Mouse (Mus musculus) stomach, embryonic 16.5 days (tissue): ENCODE results near the gene Car9. TPM values are rescaled to one million over a fixed set of nuclear protein-coding genes. Genes with fewer than 3 reads are reported as not detected.

Experiments
- ATAC-seq: fragments of 200-750 bp; cut with Nextera tagmentation; 2 replicates; pipeline ENCODE4 v1.8.0; 2017; ENCODE audit warnings: moderate number of reproducible peaks, moderate TSS enrichment; ENCODE audit not compliant: insufficient read depth, low FRiP score
- H3K27ac ChIP-seq: fragments of 300-500 bp; sonication (generic); 2 replicates; pipeline ENCODE4 v1.5.1; 2014; ENCODE audit warnings: low read length
- H3K27me3 ChIP-seq: fragments of 300-500 bp; sonication (generic); 2 replicates; pipeline ENCODE4 v1.6.1; 2014; ENCODE audit warnings: low read length, control low read depth, mixed read lengths; ENCODE audit not compliant: control insufficient read depth, insufficient read depth
- H3K36me3 ChIP-seq: fragments of 300-500 bp; sonication (generic); 2 replicates; pipeline ENCODE4 v1.6.1; 2014; ENCODE audit warnings: low read length; ENCODE audit not compliant: control insufficient read depth, insufficient read depth
- H3K4me1 ChIP-seq: fragments of 300-500 bp; sonication (generic); 2 replicates; pipeline ENCODE4 v1.6.1; 2014; ENCODE audit warnings: low read length, control low read depth, mixed read lengths; ENCODE audit not compliant: control insufficient read depth, insufficient read depth
- H3K4me2 ChIP-seq: fragments of 300-500 bp; sonication (generic); 2 replicates; pipeline ENCODE4 v1.6.1; 2014; ENCODE audit warnings: low read depth, low read length, mixed read lengths
- H3K4me3 ChIP-seq: fragments of 300-500 bp; sonication (generic); replicated peaks from 2 replicates; pipeline ENCODE4 v1.5.1; 2014; ENCODE audit warnings: mild to moderate bottlenecking, low read length
- H3K9ac ChIP-seq: fragments of 300-500 bp; sonication (generic); 2 replicates; pipeline ENCODE4 v1.6.1; 2014; ENCODE audit warnings: low read length
- H3K9me3 ChIP-seq: fragments of 300-500 bp; sonication (generic); replicated peaks from 2 replicates; pipeline ENCODE4 v1.6.1; 2016; ENCODE audit warnings: low read length, control low read depth; ENCODE audit not compliant: control insufficient read depth
- WGBS: fragments of 180-500 bp; shearing (Covaris S2); extraction: QIAGEN DNeasy Blood & Tissue Kit; methylation state at CpG from one replicate; pipeline ENCODE4 v1.1.7; 2014; 5-methylcytosine and 5-hydroxymethylcytosine counted together
- polyA plus RNA-seq: library from polyadenylated mRNA; unstranded; fragments of >200 nt; fragmentation: Nextera tagmentation; extraction: Ambion mirVana; gene quantifications from 2 replicates; pipeline ENCODE4 v1.2.1, GENCODE M21; 2015

Car9 gene
- polyA plus RNA-seq, 1 experiment from 2014 or later = 22.3 TPM

GRCm38 (mm10) chr4:43511675-43512454 is 5.1 kb downstream of the Car9 start:
- Histone ChIP-seq H3K4me1 (peaks cover 21% of the 10 kb centered on the region), H3K9ac (no peak overlapping the region), H3K9me3 (no peaks in the 10 kb centered on the region), H3K4me3 (no peak overlapping the region), H3K27ac (no peak overlapping the region), H3K27me3 (no peaks in the 10 kb centered on the region), H3K4me2 (no peak overlapping the region), H3K36me3 (no peaks in the 10 kb centered on the region)
- no peak for ATAC-seq
- WGBS = 70% methylated on average over 19 of the region's 19 CpGs

- Histone ChIP-seq H3K4me3 (no peak overlapping the region), H3K27ac (no peak overlapping the region)
- WGBS = 66% methylated on average over 7 of the region's 7 CpGs
Observed at GRCm38 (mm10) chr4:43512653-43513052, 5.9 kb downstream of the Car9 start.

GRCm38 (mm10) chr4:43513300-43513699 is 6.5 kb downstream of the Car9 start:
- peaks cover 14% of the 10 kb centered on the region for H3K4me1 ChIP-seq
- no peak for ATAC-seq
- H3K27ac ChIP-seq = 0 out of 2 replicates have a peak overlapping the region, but pooled peaks have one; percentile 23
- H3K4me2 ChIP-seq = no peak overlapping the region
- H3K27me3 ChIP-seq = no peaks in the 10 kb centered on the region
- no peak overlapping the region for H3K4me3 ChIP-seq
- WGBS = 89% methylated on average over 4 of the region's 4 CpGs
- H3K9me3 ChIP-seq = no peaks in the 10 kb centered on the region
- no peaks in the 10 kb centered on the region for H3K36me3 ChIP-seq
- no peak overlapping the region for H3K9ac ChIP-seq

More at GRCm38 (mm10) chr4:43512653-43513052, 5.9 kb downstream of the Car9 start:
- no peaks in the 10 kb centered on the region for H3K36me3 ChIP-seq
- peaks cover 20% of the 10 kb centered on the region for H3K4me1 ChIP-seq
- no peak for ATAC-seq
- no peaks in the 10 kb centered on the region for H3K9me3 ChIP-seq
- H3K9ac ChIP-seq = no peak overlapping the region
- H3K4me2 ChIP-seq = no peak overlapping the region
- H3K27me3 ChIP-seq = no peaks in the 10 kb centered on the region

- Histone ChIP-seq H3K4me1 (peaks cover 12% of the 10 kb centered on the region), H3K27ac (no peak overlapping the region), H3K36me3 (no peaks in the 10 kb centered on the region), H3K9me3 (no peaks in the 10 kb centered on the region), H3K9ac (no peak overlapping the region), H3K4me2 (no peak overlapping the region), H3K4me3 (no peak overlapping the region), H3K27me3 (no peaks in the 10 kb centered on the region)
- ATAC-seq = no peak
- 68% methylated on average over 4 of the region's 4 CpGs for WGBS
Observed at GRCm38 (mm10) chr4:43513791-43514190, 7.0 kb downstream of the Car9 start.

DNA sequence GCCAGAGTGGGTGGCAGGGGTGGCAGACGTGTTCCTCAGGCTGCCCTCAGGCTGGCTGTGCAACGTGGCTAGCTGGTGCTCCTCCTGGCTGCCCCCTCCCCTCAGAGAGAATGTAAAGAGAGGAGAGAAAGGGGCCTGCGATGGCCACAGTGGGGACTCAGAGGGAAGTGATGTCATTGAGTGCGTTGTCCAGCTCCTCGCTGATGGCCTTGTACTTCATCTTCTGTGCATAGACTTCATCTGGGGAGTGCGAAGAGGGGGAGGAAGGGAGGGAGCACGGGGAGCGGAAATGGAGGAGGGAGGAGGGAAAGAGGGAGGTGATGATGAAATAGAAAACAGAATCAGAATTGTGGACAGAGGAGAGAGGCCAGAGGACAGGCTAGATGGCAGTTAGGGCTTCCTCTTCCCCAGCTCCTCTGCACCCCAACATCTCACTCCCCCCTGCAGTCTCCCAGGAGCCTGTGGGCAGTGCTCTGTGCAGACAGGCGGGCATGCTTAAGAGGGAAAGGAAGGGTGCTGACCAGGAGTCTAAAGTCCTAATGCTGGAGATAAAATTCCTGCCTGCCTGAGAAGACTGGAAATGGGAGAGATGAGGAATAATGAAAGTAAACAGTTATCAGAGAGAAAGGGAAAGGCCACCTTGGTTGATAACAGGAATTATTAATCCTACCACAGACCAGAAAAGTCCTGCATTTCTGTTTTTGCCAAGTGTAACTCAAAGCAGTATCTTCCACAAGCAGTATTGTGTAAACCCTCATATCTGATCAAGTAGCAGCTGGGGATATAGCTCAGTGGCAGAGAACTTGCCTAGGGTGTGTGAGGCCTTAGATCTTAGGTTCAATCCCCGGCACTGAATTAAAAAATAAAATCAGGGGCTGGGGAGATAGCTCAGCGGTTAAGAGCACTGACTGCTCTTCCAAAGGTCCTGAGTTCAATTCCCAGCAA is 9.3 kb downstream of the Car9 start:
- WGBS = 63% methylated on average over 11 of the region's 11 CpGs

DNA sequence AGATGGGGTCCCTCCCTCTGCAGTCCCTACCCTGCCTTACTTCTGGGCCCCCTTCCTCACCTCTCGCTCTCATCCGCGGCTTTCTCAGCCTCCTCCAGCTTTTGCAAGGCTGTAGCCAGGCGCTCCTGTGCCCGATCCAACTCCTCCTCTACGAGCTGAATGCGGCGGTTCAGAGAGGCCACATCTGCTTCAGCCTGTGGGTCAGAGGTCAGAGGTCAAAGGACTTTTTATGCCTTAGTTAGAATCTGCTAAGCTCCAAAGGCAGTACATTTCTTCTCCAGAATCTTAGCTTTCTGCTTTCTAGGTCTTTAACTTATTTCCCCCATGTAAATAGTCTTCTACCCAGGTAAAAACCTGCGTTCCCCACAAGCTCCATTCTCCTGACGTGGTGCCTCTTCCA is 12.8 kb downstream of the Car9 start:
- 36% methylated on average over 10 of the region's 10 CpGs for WGBS
- H3K9ac ChIP-seq = peak overlapping the region; percentile 60
- no peak for ATAC-seq

More for the DNA sequence above, 9.3 kb downstream of the Car9 start:
- ATAC-seq = no peak
- no peaks in the 10 kb centered on the region for H3K9me3 ChIP-seq
- no peak overlapping the region for H3K4me3 ChIP-seq
- no peak overlapping the region for H3K4me2 ChIP-seq
- H3K9ac ChIP-seq = no peak overlapping the region
- H3K4me1 ChIP-seq = peaks cover 21% of the 10 kb centered on the region
- no peak overlapping the region for H3K27ac ChIP-seq
- no peaks in the 10 kb centered on the region for H3K27me3 ChIP-seq
- no peaks in the 10 kb centered on the region for H3K36me3 ChIP-seq

GRCm38 (mm10) chr4:43519956-43520355 is 13.2 kb downstream of the Car9 start:
- peak overlapping the region; percentile 60; the same call in 1 of the 2 replicates for H3K9ac ChIP-seq
- peak overlapping the region; percentile 12; the same call in 1 of the 2 replicates for H3K27ac ChIP-seq
- no peaks in the 10 kb centered on the region for H3K36me3 ChIP-seq
- H3K9me3 ChIP-seq = no peaks in the 10 kb centered on the region
- no peak for ATAC-seq
- peak overlapping the region; percentile 53 for H3K4me3 ChIP-seq
- 15% methylated on average over 6 of the region's 6 CpGs for WGBS
- H3K27me3 ChIP-seq = no peaks in the 10 kb centered on the region
- H3K4me1 ChIP-seq = peaks cover 28% of the 10 kb centered on the region
- H3K4me2 ChIP-seq = peak overlapping the region; percentile 77

More for the DNA sequence above, 12.8 kb downstream of the Car9 start:
- peak overlapping the region; percentile 77 for H3K4me2 ChIP-seq
- H3K27ac ChIP-seq = no peak overlapping the region
- H3K4me3 ChIP-seq = peak overlapping the region; percentile 53
- no peaks in the 10 kb centered on the region for H3K27me3 ChIP-seq
- H3K36me3 ChIP-seq = no peaks in the 10 kb centered on the region
- peaks cover 29% of the 10 kb centered on the region for H3K4me1 ChIP-seq
- H3K9me3 ChIP-seq = no peaks in the 10 kb centered on the region

DNA sequence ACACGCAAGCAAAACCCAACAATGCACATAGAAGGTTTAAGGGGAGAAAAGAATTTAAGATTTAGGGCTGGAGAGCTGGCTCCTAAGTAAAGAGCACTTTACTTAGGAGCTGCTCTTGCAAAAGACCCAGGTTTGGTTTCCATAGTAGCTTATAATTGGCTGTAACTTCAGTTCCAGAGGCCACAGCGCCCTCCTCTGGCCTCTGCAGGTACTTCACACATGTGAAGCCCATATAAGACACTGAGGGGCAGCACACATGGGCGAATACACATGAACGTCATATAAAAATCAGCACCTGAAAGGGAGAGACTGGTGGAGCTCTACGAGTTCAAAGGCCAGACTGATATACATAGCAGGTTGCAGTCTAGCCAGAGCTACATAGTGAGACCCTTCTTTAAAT is 21.1 kb downstream of the Car9 start:
- no peak overlapping the region for H3K9ac ChIP-seq
- H3K36me3 ChIP-seq = peaks cover 18% of the 10 kb centered on the region
- no peak for ATAC-seq
- H3K9me3 ChIP-seq = 0 out of 2 replicates have a peak, but pooled peaks cover 6% of the 10 kb centered on the region
- H3K4me2 ChIP-seq = no peak overlapping the region
- WGBS = 73% methylated on average over 5 of the region's 5 CpGs
- no peak overlapping the region for H3K27ac ChIP-seq
- no peaks in the 10 kb centered on the region for H3K27me3 ChIP-seq
- no peak overlapping the region for H3K4me3 ChIP-seq
- H3K4me1 ChIP-seq = peaks cover 10% of the 10 kb centered on the region

- Histone ChIP-seq H3K4me1 (peaks cover 10% of the 10 kb centered on the region), H3K9me3 (0 out of 2 replicates have a peak, but pooled peaks cover 6% of the 10 kb centered on the region), H3K27ac (no peak overlapping the region), H3K27me3 (no peaks in the 10 kb centered on the region), H3K4me3 (no peak overlapping the region), H3K4me2 (no peak overlapping the region), H3K36me3 (peaks cover 23% of the 10 kb centered on the region), H3K9ac (no peak overlapping the region)
- no peak for ATAC-seq
- WGBS = 82% methylated on average over 9 of the region's 9 CpGs
Observed at GRCm38 (mm10) chr4:43528487-43528886, 21.7 kb downstream of the Car9 start.
